Mouse (Mus musculus) lung, postnatal 0 days (tissue): Measurements from ENCODE around the gene Parvb. TPM values are rescaled to one million over a fixed set of nuclear protein-coding genes. Genes with fewer than 3 reads are reported as not detected.

ENCODE experiments used
- ATAC-seq: fragments of 200-750 bp; cut with Nextera tagmentation; 2 replicates; pipeline ENCODE4 v1.8.0; 2017; ENCODE audit warnings: moderate library complexity
- DNase-seq: peaks from one replicate; pipeline ENCODE4 v3.0.0-alpha.2; 2016; ENCODE audit warnings: low spot score
- H3K27ac ChIP-seq: fragments of 300-500 bp; sonication (generic); 2 replicates; pipeline ENCODE4 v1.5.1; 2014; ENCODE audit warnings: antibody characterized with exemption, mild to moderate bottlenecking, low read length, mixed read lengths
- H3K27me3 ChIP-seq: fragments of 300-500 bp; sonication (generic); replicated peaks from 2 replicates; pipeline ENCODE4 v1.6.1; 2014; ENCODE audit warnings: low read length, mixed read lengths; ENCODE audit not compliant: insufficient read depth
- H3K36me3 ChIP-seq: fragments of 300-500 bp; sonication (generic); 2 replicates; pipeline ENCODE4 v1.6.1; 2014; ENCODE audit warnings: low read length, mixed read lengths; ENCODE audit not compliant: insufficient read depth
- H3K4me1 ChIP-seq: fragments of 300-500 bp; sonication (generic); 2 replicates; pipeline ENCODE4 v1.6.1; 2014; ENCODE audit warnings: antibody characterized with exemption, low read depth, low read length, mixed read lengths; ENCODE audit not compliant: insufficient read depth
- H3K4me2 ChIP-seq: fragments of 300-500 bp; sonication (generic); replicated peaks from 2 replicates; pipeline ENCODE4 v1.6.1; 2014; ENCODE audit warnings: low read depth, mild to moderate bottlenecking, low read length, moderate library complexity, mixed read lengths
- H3K4me3 ChIP-seq: fragments of 300-500 bp; sonication (generic); 2 replicates; pipeline ENCODE4 v1.5.1; 2014; ENCODE audit warnings: low read depth, low read length
- H3K9ac ChIP-seq: fragments of 300-500 bp; sonication (generic); replicated peaks from 2 replicates; pipeline ENCODE4 v1.6.1; 2014; ENCODE audit warnings: low read depth, mild to moderate bottlenecking
- H3K9me3 ChIP-seq: fragments of 300-500 bp; sonication (generic); 2 replicates; pipeline ENCODE4 v1.6.1; 2016; ENCODE audit warnings: low read length, mixed read lengths
- CTCF ChIP-seq: IDR thresholded peaks from 2 replicates; pipeline ENCODE4 v1.5.1; 2016; ENCODE audit warnings: antibody characterized with exemption, mild to moderate bottlenecking
- EP300 ChIP-seq: IDR thresholded peaks from 2 replicates; pipeline ENCODE4 v1.6.1; 2016; ENCODE audit warnings: antibody characterized with exemption, mild to moderate bottlenecking, control low read depth
- WGBS: fragments of 180-500 bp; shearing (Covaris S2); extraction: QIAGEN DNeasy Blood & Tissue Kit; methylation state at CpG from one replicate; pipeline ENCODE4 v1.1.7; 2014; 5-methylcytosine and 5-hydroxymethylcytosine counted together
- polyA plus RNA-seq: library from polyadenylated mRNA; unstranded; fragments of >200 nt; fragmentation: Nextera tagmentation; extraction: Ambion mirVana; gene quantifications from 2 replicates; pipeline ENCODE4 v1.2.1, GENCODE M21; 2015

Gene Parvb
- polyA plus RNA-seq, 1 experiment from 2014 or later, result 8.5 TPM

GRCm38 (mm10) chr15:84315276-84316046 is 83.6 kb downstream of the Parvb start:
- H3K27ac ChIP-seq, result no peak overlapping the region
- TF ChIP-seq CTCF (no peak), EP300 (peak; percentile 62)
- H3K4me2 ChIP-seq, result no peak overlapping the region
- no peak overlapping the region for H3K4me3 ChIP-seq
- H3K9me3 ChIP-seq, result no peaks in the 10 kb centered on the region
- no peaks in the 10 kb centered on the region for H3K36me3 ChIP-seq
- 45% methylated on average over 15 of the region's 15 CpGs for WGBS
- peaks cover 5% of the 10 kb centered on the region; the same call in 1 of the 2 replicates for H3K4me1 ChIP-seq
- no peak overlapping the region for H3K9ac ChIP-seq
- DNase-seq (peak; percentile 92), ATAC-seq (peak; percentile 85)
- H3K27me3 ChIP-seq, result no peaks in the 10 kb centered on the region

DNA sequence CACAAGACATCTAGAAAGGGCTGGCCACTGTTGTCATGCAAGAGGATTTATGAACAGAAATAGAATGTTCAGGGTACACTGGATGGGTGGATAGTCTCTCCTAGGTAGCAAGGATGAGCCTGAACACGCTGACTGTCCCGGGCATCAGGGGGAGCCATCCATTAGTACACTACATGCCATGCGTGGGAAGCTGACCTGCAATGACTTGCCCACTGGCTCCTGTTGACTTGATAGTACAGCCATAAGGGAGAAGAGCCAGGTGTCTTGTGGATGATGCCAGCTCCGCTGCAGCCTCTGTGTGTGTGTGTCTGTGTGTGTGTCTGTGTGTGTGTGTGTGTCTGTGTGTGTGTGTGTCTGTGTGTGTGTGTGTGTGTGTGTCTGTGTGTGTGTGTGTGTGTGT is 87.5 kb downstream of the Parvb start:
- DNase-seq, result no peak

DNA sequence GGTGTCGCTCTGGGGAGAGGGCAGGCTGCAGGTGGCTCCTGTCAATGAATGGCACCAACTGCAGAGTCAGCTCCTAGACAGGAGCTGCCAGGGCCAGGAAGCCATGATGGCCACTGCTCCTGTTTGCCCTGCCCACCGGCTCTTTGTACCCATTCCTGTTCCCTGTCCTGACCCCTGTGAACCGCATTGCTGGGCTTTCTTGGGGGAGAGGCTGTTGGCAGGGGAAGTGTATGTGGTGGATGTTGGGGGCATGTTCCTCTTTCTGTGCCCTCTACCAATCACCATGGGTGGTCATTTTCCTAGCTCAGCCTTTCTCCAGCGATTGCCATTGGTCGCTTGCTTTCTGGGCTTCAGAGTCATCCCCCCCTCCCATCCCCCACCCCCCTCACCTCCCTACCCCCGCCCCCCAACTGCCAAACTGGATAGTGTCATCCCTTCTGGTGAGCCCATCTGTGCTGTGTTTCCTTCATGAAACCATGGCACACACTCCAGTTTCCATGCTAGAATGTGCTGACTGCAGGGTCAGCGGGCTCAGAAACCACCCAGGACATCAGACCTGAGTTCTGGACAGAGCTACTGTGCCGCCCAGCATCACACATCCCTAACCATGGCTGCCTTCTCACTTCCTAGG is 89.8 kb downstream of the Parvb start:
- Histone ChIP-seq H3K36me3 (no peaks in the 10 kb centered on the region), H3K9ac (no peak overlapping the region), H3K9me3 (no peaks in the 10 kb centered on the region), H3K4me1 (no peaks in the 10 kb centered on the region), H3K4me3 (no peak overlapping the region), H3K27me3 (no peaks in the 10 kb centered on the region), H3K27ac (no peak overlapping the region), H3K4me2 (no peak overlapping the region)
- no peak for DNase-seq
- TF ChIP-seq EP300 (no peak), CTCF (no peak)
- no peak; the same call in 1 of the 2 replicates for ATAC-seq
- 69% methylated on average over 8 of the region's 8 CpGs for WGBS

More for the DNA sequence above, 87.5 kb downstream of the Parvb start:
- Histone ChIP-seq H3K4me2 (no peak overlapping the region), H3K4me1 (peaks cover 5% of the 10 kb centered on the region; the same call in 1 of the 2 replicates), H3K9ac (no peak overlapping the region), H3K27me3 (no peaks in the 10 kb centered on the region), H3K36me3 (no peaks in the 10 kb centered on the region), H3K4me3 (no peak overlapping the region), H3K9me3 (no peaks in the 10 kb centered on the region), H3K27ac (no peak overlapping the region)
- TF ChIP-seq EP300, result no peak
- no peak for TF ChIP-seq CTCF
- ATAC-seq, result no peak
- WGBS, result 92% methylated on average over 4 of the region's 4 CpGs

DNA sequence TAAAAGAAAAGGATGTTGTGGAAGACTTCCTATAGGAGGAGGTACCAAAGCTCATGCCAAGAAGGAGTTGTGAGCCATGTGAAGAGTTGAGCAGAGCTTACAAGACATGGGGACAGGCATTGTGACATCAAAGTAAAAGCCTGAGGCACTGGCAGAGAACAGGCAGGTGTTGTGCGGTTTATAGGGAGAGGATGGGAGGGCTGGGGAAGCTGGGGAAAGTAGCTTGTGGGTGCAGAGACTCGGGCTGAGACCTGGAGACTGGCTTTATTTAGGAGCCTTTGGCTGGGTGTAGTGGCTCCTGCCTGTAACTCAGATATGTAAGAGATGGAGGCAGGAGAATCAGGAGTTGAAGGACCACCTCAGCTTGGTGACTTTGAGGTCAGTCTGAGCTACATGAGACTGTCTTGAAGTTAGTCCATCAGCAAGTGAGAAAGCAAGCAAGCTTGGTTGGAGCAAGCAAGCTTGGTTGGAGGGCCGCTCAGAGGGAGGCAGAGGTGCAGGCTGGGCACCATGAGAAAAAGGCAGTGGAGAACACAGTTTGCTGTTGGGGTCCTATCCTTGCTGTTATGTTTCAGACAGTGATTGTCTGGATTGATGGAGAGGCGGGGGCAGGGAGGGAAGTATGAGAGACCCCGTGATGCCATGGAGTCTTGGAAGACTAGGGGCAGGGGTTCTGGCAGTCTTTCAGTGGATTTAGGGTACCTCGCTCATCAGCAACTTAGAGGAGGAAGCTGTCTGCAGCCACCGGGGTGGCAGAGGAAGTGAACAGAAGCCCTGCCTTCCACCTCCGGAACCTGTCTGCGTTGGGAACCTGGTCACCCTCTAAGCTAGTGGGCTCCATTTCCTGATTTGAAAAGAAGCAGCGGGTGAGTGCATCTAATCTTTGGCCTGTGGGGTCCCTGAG is 92.4 kb downstream of the Parvb start, which contains the start of gene Parvg:
TSS of gene Parvg (plus strand) at position 61 of the 904 bp plus-strand sequence.
- Histone ChIP-seq H3K9ac (no peak within 1 kb of the TSS), H3K9me3 (no peaks in the 10 kb centered on the region), H3K27ac (no peak within 1 kb of the TSS), H3K4me2 (no peak within 1 kb of the TSS), H3K36me3 (no peaks in the 10 kb centered on the region), H3K27me3 (no peaks in the 10 kb centered on the region), H3K4me3 (no peak within 1 kb of the TSS), H3K4me1 (no peaks in the 10 kb centered on the region)
- DNase-seq, result peak; percentile 19
- WGBS, result 60% methylated on average over 10 of the region's 10 CpGs
- TF ChIP-seq EP300, result no peak
- no peak for TF ChIP-seq CTCF
- no peak for ATAC-seq

- no peaks in the 10 kb centered on the region for H3K27me3 ChIP-seq
- no peaks in the 10 kb centered on the region for H3K36me3 ChIP-seq
- peak; percentile 58 for DNase-seq
- H3K4me3 ChIP-seq, result no peak overlapping the region
- ATAC-seq, result peak; percentile 54
- no peak overlapping the region for H3K9ac ChIP-seq
- TF ChIP-seq CTCF, result no peak
- no peak for TF ChIP-seq EP300
- no peak overlapping the region for H3K4me2 ChIP-seq
- H3K27ac ChIP-seq, result no peak overlapping the region
- H3K4me1 ChIP-seq, result no peaks in the 10 kb centered on the region
- no peaks in the 10 kb centered on the region for H3K9me3 ChIP-seq
- 58% methylated on average over 8 of the region's 8 CpGs for WGBS
These were observed 93.2 kb downstream of the Parvb start for GRCm38 (mm10) chr15:84324870-84325553.
